Mouse (Mus musculus): ENCODE measurements around the gene Pex14.

The Pex14 gene

GRCm38 (mm10) chr4:149057470-149057869 is 42.2 kb downstream of the Pex14 start:
- DNase-seq (ENCODE audit: low read depth, low spot score) = no peak

GRCm38 (mm10) chr4:149056957-149057356 is 42.7 kb downstream of the Pex14 start:
- no peak for DNase-seq (ENCODE audit: low read depth, low spot score)

- DNase-seq (ENCODE audit: low read depth, low spot score) = no peak
Observed at GRCm38 (mm10) chr4:149055847-149056246, 43.8 kb downstream of the Pex14 start.

- DNase-seq (ENCODE audit: low read depth, low spot score) = no peak
Observed at GRCm38 (mm10) chr4:149049351-149050159, 50.1 kb downstream of the Pex14 start.

- DNase-seq (ENCODE audit: low read depth, low spot score) = no peak
Observed at GRCm38 (mm10) chr4:149048625-149049228, 50.9 kb downstream of the Pex14 start.

GRCm38 (mm10) chr4:149047360-149047759 is 52.3 kb downstream of the Pex14 start:
- DNase-seq (ENCODE audit: low read depth, low spot score) = no peak

GRCm38 (mm10) chr4:149045885-149046284 is 53.8 kb downstream of the Pex14 start:
- DNase-seq (ENCODE audit: low read depth, low spot score) = no peak

GRCm38 (mm10) chr4:149040289-149040688 is 59.4 kb downstream of the Pex14 start:
- DNase-seq (ENCODE audit: low read depth, low spot score) = no peak

- no peak for DNase-seq (ENCODE audit: low read depth, low spot score)
Observed at GRCm38 (mm10) chr4:149037706-149038105, 62.0 kb downstream of the Pex14 start.

GRCm38 (mm10) chr4:149036592-149036991 is 63.1 kb downstream of the Pex14 start:
- no peak for DNase-seq (ENCODE audit: low read depth, low spot score)

- no peak for DNase-seq (ENCODE audit: low read depth, low spot score)
Observed at GRCm38 (mm10) chr4:149031507-149031906, 68.2 kb downstream of the Pex14 start.

GRCm38 (mm10) chr4:149027571-149027970 is 72.1 kb downstream of the Pex14 start:
- no peak for DNase-seq (ENCODE audit: low read depth, low spot score)

- DNase-seq (ENCODE audit: low read depth, low spot score) = no peak
Observed at GRCm38 (mm10) chr4:149025242-149025641, 74.4 kb downstream of the Pex14 start.

GRCm38 (mm10) chr4:149021021-149021420 is 78.7 kb downstream of the Pex14 start:
- DNase-seq (ENCODE audit: low read depth, low spot score) = no peak

- no peak for DNase-seq (ENCODE audit: low read depth, low spot score)
Observed at GRCm38 (mm10) chr4:149019456-149019855, 80.2 kb downstream of the Pex14 start.

GRCm38 (mm10) chr4:149006756-149007155 is 92.9 kb downstream of the Pex14 start:
- DNase-seq (ENCODE audit: low read depth, low spot score) = no peak

- no peak for DNase-seq (ENCODE audit: low read depth, low spot score)
Observed at GRCm38 (mm10) chr4:149006107-149006506, 93.6 kb downstream of the Pex14 start.

- no peak for DNase-seq (ENCODE audit: low read depth, low spot score)
Observed at GRCm38 (mm10) chr4:149002441-149003093, 97.1 kb downstream of the Pex14 start.

- DNase-seq (ENCODE audit: low read depth, low spot score) = no peak
Observed at GRCm38 (mm10) chr4:149001515-149001914, 98.2 kb downstream of the Pex14 start.

- no peak for DNase-seq (ENCODE audit: low read depth, low spot score)
Observed at GRCm38 (mm10) chr4:149000746-149001145, 98.9 kb downstream of the Pex14 start.

GRCm38 (mm10) chr4:148993948-148994347 is 105.7 kb downstream of the Pex14 start:
- DNase-seq (ENCODE audit: low read depth, low spot score) = no peak

- no peak for DNase-seq (ENCODE audit: low read depth, low spot score)
Observed at GRCm38 (mm10) chr4:148990038-148990437, 109.6 kb downstream of the Pex14 start.

All from brain, embryonic 18.5 days (tissue).